Mouse (Mus musculus): Measurements from ENCODE around the gene Dnttip2.
A peak's percentile ranks its signal among the peaks of the same experiment; 100 is the strongest.

Dnttip2 gene

GRCm38 (mm10) chr3:122291828-122292227 lies 17.6 kb downstream of the Dnttip2 start:
- DNase-seq = no peak

DNA sequence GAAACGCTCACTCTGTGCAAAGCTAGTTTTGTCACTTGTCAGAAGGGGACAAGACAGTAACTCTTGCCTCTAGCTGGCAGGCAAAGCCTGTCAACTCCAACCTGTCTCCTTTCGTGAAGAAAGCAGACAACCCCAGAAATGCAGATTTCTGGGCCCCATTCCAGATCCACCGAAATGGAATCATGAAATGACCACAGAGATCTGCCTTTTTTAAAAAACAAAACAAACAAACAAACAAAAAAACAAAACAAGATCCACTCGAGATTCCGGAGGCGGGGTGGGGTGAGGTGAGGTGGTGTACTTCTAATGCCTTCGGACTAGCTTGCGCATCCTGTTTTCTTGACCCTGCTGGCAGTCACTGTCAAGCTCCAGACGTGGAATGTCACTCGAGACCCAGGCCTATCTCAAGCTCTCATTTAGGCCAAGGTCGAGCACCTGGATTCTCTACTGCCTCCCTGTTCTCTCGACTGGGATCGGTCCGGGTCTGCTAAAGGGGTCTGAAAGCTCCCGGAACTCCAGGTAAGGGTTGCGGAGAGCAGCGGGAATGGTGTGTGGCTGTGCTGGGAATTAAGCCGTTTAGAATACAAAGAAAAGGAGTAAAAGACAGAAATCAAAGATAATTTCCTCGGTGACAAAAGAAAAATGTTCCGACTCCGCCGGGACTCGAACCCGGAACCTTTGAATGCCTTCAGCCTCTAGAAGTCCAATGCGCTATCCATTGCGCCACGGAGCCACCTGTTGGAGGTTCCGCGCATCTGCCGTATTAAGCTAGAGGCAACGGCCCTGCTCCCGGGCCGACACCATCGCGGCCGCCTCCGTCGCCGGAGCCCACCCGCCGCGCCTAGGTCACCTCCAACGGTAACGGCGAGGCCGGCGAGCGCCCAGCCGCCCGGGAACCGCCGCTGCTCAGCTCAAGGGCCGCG lies 18.4 kb downstream of the Dnttip2 start:
- DNase-seq = peak; percentile 98

DNA sequence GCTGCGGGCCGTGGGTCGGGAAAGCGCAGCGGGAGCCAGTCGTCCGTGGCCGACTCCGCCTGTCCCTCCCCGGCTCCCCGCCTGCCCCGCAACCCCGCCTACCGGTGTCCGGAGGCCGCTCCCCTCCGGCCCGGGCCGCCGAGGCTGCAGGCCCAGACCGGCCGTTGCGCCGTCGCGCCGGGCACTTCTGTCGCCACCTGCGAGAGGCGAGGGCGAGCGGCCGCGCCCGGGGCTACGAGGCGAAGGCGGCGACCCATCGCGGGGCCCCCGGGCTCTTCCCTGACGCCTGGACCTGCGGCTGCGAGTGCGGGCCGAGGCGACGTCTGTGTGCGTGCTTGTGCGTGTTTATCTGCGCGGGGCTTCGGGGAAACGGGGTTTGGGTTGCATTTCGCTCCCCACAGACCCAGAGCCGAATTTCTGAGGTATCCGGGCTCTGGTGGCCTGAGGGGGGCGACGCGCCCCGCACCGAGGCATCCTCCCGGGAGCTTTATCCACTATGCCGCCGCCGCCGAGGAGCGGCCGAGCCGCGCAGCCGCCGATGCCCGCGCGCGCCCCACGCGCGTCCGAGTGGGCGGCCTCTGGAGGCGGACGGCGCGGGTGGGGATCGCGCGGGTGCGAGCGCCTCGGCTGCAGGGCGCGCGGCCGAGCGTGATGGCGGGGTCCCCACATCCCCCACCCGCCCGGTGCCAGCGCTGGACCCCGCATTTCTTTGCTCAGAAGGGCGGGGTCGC lies 19.2 kb downstream of the Dnttip2 start:
- DNase-seq = no peak

- peak; percentile 89 for DNase-seq
These were observed 20.0 kb downstream of the Dnttip2 start, which contains the start of gene Bcar3 for GRCm38 (mm10) chr3:122293954-122294850. TSS of gene Bcar3 (plus strand) at chr3:122294136.

DNA sequence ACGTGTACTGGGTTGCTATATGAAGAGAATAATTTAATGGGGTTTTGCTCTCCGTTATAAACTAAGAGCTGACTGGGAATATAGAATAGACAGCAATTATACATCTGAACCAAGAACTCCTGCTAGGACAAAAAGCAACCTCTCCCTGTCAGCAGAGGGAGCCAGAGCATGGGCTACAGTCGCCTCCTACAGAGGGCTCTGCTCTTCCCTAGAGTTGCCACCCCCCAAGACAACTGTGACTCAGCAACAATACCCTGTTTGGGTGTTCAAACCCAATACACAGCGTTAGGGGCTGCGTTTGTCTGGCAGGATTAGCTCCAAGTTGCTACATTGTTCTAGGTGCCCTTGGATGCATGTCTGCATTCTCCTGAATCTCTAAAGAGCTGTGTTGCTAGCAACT lies 21.3 kb downstream of the Dnttip2 start:
- DNase-seq = peak; percentile 74

- DNase-seq = no peak
These were observed 22.8 kb downstream of the Dnttip2 start for GRCm38 (mm10) chr3:122296979-122297378.

GRCm38 (mm10) chr3:122300983-122301919 lies 27.1 kb downstream of the Dnttip2 start:
- peak; percentile 51 for DNase-seq

- DNase-seq = no peak
These were observed 30.4 kb downstream of the Dnttip2 start for GRCm38 (mm10) chr3:122304560-122304959.

DNA sequence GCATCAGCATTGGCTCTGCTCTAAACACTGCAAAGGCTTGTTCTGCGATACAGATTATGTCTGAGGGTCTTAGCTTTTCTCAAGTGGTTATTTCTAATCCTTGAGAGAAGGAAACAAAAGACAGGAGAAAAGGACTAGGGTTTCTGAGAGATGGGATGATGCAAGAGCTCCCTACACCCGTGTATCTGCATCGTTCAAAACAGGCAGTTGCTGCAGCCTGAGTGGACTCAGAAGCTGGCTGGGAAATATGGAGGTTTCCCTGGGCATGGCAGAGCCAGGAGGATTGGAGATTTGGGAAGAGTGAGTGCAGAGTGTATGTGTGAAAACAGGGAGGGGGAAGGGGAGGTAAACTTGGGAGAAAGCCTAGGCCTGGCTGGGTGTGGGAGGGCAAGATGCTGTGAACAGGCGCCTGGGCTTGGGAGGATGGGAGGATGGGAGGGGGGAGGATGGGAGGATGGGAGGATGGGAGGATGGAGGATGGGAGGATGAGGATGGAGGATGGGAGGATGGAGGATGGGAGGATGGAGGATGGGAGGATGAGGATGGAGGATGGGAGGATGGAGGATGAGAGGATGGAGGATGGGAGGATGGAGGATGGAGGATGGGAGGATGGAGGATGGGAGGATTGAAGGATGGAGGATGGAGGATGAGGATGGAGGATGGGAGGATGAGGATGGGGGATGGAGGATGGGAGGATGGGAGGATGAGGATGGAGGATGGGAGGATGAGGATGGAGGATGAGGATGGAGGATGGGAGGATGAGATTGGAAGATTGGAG lies 33.9 kb downstream of the Dnttip2 start:
- no peak for DNase-seq

DNA sequence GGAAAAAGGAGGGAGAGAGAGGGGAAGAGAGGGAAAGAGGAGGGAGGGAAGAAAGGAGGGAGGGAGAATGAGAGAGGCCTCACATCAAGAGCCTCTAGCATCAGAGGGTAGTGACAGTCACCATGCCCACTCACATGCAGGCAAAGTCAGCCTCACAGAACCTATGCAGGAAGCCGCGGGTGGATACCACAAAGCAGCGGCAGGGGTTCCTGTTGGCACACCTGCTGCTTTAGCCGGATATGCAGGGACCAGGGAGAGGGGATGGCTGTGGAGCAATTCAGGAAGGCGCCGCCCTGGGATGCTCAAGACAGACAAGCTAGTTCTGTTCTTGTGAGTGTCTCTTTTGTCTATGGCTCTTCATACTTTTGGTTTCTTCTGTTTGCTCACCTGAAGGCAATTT lies 34.8 kb downstream of the Dnttip2 start:
- peak; percentile 38 for DNase-seq

DNA sequence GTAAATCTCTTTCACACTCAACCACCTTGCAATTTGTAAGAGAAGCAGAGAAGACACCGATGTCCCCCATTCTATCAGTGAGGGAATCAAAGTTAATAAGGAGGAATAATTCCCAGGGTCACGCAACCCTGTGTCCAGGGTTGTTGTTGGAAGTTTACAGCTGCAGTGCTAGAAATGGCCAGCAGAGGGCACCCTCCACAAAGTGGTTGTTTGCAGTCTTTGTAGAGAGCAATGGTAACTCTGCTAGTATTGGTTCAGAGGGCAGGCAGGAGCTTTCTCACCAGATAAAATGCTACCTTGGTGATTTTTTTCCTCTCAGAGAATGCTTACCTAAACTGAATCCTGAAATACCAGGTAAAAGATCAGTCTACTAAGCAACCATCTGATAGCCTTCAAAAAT lies 37.9 kb downstream of the Dnttip2 start:
- peak; percentile 85 for DNase-seq

DNA sequence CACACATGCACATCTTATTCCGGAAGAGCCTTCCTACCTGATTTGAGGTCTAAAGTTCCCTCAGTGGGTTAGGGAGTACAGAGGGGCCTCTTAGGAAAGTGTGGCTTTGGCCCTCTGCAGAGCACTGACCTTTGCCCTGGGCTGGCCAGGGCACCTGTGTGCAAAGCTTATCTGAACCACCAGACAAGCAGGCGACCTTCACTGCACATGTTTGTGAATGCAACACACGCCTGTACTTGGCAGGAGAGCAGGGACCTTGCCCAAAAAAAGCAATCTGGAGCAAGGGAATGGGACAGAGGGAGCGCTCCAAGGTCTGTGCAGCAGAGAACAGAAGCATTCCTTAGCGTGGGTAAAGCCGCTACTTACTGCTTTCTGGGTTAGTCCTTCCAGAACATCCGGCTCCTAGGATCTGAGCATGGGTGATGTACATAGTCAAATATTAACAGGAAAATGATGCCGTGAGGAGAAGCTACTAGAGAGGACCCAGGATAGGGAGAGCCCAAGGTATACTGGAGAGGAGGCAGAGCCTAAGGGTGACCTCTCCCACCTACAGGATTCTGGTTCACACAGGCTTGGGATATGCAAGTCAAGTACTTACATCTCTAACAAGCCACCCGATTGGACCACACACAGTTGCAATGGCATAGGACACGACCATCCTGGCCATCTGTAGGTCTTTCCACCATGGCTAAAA lies 38.9 kb downstream of the Dnttip2 start:
- DNase-seq = no peak

DNA sequence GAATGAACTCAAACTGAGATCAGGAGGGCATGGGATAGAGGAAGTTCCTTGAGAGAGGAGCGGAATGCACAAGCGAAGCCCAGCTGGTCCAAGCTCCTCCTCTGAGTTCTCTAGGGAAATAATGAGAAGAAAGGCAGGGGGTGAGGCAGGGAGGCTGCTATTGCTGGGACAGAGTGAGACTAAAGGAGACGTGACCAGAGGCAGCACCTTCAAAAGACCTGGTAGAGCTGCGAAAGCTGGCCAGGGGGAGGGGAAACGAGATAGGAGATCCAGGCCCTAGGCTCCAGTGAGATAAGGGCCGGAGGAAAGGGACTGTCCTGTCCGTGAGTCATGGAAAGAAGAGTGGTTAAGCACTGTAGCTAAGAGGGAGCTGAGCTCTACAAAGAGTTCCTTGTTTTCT lies 39.7 kb downstream of the Dnttip2 start:
- no peak for DNase-seq

GRCm38 (mm10) chr3:122316621-122317020 lies 42.4 kb downstream of the Dnttip2 start:
- DNase-seq = no peak

DNA sequence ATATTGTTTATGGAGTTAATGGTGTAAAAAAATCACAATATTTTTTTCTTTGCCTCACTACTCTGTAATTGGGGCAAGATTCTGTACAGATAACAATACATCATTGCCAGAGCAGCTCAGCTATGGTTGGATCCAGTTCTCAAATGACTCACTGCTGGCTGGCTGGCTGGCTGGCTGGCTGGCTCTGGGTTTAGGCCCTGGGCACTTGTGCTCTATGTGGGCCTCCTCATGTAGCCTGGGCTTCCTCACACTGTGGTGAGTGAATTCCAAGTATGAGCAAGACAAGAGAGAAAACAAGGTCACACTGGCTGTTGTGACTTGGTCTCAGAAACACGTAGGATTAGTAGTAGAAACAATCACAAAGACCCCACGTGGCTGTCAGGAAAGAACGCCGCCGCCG lies 43.2 kb downstream of the Dnttip2 start:
- no peak for DNase-seq

- DNase-seq = no peak
These were observed 48.0 kb downstream of the Dnttip2 start for GRCm38 (mm10) chr3:122322226-122322625.

- DNase-seq = no peak
These were observed 49.7 kb downstream of the Dnttip2 start for GRCm38 (mm10) chr3:122323841-122324240.

- no peak for DNase-seq
These were observed 50.3 kb downstream of the Dnttip2 start for GRCm38 (mm10) chr3:122324528-122324927.

GRCm38 (mm10) chr3:122330484-122330883 lies 56.3 kb downstream of the Dnttip2 start:
- DNase-seq = no peak

GRCm38 (mm10) chr3:122333493-122333892 lies 59.3 kb downstream of the Dnttip2 start:
- DNase-seq = no peak

Measured in thymus, postnatal 4 days (tissue).